Mouse (Mus musculus) thymus, postnatal 14 days (tissue): ENCODE results near the gene Eftud2.

Experiments
- DNase-seq: peaks from one replicate; pipeline ENCODE4 v3.0.0; 2021

Gene Eftud2

DNA sequence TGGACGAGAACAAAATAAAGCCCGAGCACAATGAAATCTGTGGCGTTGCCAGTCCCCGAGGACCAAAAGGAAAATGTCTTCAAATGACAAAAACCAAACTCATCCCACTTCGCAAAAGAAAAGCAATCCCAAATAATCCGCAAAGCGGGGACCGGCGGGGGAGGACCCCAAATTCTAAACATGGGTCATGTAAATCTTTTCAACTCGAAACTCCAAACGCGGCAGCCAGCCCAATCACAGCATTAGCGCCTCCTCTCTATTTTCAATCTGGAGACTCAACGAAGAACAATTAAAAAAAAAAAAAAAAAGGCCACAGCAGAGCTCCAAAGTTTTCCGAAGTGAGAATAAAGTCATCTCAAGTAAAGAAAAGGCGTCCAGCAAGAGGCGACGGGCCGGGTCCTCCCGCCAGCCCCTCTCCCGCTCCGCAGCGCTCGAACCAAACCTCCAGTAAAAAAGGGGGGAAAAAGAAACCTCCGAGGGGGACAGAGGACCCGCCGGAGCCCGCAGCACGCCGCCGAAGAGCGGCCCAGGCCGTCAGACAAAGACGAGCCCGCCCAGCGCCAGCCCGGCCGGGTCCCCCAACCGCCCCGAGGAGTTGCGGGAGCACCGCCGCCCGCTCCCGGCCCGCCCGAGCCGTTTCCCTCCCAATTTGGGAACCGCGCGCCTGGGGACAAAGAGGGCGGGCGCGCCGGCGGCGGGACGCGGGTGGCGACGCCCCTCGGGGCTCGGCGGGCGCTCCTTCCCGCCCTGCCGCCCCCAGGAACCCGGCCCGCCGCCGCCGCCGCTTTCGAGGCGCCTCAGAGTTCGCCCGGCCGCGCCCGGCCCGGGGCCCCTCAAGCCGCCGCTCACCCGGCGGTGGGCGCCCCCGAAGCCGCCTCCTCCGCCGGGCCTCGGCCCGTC, 62.4 kb downstream of the Eftud2 start:
- peak; percentile 27 for DNase-seq

DNA sequence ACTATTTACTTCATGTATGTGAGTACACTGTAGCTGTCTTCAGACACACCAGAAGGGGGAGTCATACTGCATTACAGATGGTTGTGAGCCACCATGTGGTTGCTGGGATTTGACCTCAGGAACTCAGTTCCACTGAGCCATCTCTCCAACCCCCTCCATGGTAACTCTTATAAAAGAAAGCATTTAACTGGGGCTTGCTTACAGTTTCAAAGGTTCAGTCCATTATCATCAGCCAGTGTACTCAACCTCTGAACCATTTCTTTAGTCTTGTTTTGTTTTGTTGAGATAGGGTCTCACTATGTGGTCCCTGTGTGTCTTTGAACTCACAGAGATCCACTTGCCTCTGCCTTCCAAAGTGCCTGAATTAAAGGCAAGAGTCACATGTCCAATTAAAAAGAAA, 65.9 kb downstream of the Eftud2 start:
- no peak for DNase-seq

DNA sequence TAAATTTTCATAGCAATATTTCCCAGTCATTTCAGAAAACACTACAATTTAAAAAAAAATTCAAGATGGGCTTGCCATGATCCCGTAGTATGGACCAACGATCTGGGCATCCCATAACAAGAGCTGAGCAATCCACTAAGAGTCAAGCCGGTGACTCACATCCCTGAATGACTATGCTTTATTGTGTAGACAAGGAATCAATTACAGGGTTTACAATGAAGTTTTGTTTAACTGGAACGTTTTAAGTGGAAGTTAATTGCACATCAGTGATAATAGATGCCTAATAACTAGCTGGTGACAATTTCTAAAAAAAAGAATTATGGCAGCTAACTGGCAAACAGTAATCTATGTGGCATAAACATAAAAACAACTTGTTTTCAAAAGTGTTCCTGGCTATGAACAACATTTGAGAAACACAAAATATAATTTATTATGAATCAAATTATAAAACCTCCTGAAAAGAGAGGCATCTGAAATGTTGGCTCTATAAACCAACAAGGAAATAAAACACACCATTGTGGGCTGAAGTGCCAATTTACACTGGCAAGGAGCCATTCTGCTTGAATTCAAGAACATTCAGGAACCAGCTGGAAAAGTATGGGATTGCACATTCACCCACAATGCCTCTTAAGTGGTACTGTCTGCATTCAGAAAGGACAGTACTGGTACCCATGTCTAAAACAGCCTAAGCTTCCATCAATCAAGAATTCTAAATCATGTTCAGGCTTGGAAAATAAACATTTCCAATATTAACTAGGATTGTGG, 69.9 kb downstream of the Eftud2 start:
- no peak for DNase-seq

DNA sequence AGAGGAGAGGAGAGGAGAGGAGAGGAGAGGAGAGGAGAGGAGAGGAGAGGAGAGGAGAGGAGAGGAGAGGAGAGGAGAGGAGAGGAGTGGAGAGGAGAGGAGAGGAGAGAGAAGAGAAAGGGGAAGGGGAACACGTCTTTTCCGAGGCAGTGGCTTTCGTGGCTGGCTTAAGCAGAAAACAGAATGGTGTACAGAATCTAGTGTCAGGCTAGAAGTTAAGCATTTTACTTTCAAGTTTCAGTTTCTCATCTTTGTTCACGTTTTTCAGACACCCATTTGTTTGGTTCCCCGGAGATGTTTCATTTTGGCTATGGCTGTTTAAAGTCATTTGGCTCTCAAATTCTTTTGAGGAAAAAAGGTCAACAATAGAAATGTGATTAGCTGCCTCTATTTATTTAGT, 72.5 kb downstream of the Eftud2 start:
- DNase-seq = no peak

DNA sequence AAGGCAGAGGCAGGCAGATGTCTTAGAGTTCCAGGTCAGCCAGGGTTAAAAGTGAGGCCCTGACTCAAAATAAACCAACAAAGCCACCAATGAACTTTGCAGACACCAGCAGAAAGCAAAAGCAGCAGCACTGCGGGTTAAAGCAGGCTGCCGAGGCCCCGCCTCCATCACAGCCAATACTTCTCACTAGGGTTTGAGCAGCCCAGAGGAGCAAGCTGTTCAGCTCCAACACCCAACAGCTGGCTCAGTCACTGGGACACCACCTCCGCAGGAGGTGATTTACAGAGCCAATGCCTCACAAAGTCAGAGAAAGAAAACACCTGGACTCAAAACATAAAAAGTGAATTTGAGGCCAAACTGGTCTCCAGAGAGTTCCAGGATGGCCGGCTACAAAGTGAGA, 77.3 kb downstream of the Eftud2 start:
- DNase-seq = no peak

DNA sequence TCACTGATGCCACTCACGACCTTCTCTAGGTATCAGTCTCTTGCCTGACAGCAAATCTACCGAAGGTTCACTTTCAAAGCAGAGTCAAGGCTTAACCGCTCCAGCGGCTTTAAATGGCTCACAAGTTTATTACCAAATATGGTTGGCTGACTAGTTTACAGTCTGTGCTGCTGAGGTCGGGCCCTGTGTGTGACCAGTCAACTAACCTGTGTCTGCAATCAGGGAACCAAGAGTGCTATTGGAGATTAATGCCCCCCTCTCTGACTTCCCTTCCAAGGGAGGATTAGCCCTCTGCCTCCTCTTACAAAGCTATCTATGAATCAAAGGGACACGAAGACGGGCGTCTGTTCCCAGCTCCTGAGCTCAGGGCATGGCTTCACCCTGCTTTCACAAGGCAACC, 86.6 kb downstream of the Eftud2 start:
- DNase-seq = no peak

DNA sequence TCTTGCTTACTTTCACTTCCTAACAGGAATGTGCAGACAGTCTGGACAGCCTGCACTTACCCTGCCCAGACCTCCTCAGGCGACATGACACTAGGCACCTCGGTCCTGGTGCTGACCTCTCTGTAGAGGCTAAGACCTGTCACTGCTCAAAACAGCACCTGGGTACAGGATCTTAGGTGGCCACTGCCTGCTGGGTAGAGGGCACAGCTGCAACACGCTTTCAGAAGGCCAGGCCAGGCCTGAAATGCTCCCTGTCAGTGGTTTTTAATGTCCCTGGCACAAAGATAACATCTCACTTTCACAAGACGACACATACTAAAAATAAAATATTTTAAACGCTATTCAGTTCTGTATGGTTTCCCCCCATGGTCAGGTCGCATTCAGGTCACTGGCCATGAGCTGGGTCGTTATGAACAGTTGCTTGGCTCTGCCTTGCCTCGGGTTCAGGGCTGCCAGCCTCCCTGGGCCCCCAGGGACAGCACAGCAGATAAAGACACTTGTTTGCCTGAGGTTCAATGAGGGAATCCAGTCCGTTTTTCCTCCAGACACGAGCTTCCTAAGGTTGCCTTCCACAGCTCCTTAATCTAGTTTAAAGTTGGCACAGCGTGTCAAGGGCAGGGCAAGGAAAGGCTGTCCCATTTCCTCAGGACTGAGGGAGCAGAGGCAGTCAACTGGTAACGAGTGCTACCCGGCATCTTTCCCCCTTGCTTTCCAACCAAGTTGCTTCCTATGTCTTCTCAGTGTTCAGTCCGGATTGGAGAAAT, 88.9 kb downstream of the Eftud2 start:
- DNase-seq = no peak
